Mouse (Mus musculus) megakaryocyte-erythroid progenitor cell, adult 5 weeks (primary cell): ENCODE results near the gene Cphx3. TPM values are rescaled to one million over a fixed set of nuclear protein-coding genes. Genes with fewer than 3 reads are reported as not detected.

Experiments used
- polyA plus RNA-seq: library from polyadenylated mRNA; stranded (reverse); fragments of >175 nt; gene quantifications from 2 replicates; pipeline ENCODE4 v1.2.3, GENCODE M21; 2012

Cphx3 gene
- not detected in 2 replicates for polyA plus RNA-seq

GRCm38 (mm10) chr14:26081997-26082396 lies at the start of gene Cphx3:
Cphx3 (plus strand) TSS chr14:26082297.

GRCm38 (mm10) chr14:26042611-26043010 lies 39.5 kb upstream of the Cphx3 start, which contains the start of gene Gm9780:
Gm9780 (minus strand) TSS chr14:26042711.

GRCm38 (mm10) chr14:26067325-26067633 lies 14.8 kb upstream of the Cphx3 start, which contains the start of gene Tmem254c:
Tmem254c (minus strand) TSS chr14:26067355.

GRCm38 (mm10) chr14:26081216-26081615 lies 881 bp upstream of the Cphx3 start, which contains the start of gene Cphx2:
Cphx2 (plus strand) TSS chr14:26081516.

GRCm38 (mm10) chr14:26118150-26118549 lies 36.1 kb downstream of the Cphx3 start, which contains the start of gene Duxbl2:
Duxbl2 (plus strand) TSS chr14:26118349.

GRCm38 (mm10) chr14:26182380-26182779 lies 100.3 kb downstream of the Cphx3 start, which contains the start of gene Plac9b:
Plac9b (minus strand) TSS chr14:26182480.

GRCm38 (mm10) chr14:26206926-26207247 lies 124.8 kb downstream of the Cphx3 start, which contains the start of gene Tmem254b:
Tmem254b (minus strand) TSS chr14:26207041.

GRCm38 (mm10) chr14:26257756-26258617 lies 175.9 kb downstream of the Cphx3 start, which contains the start of gene Duxbl3:
Duxbl3 (plus strand) TSS chr14:26257962.

Other genes with a start within 250 kb of the Cphx3 start
- 109 and 113 TPM in 2 replicates for gene Anxa11, start 240.1 kb upstream of the Cphx3 start, polyA plus RNA-seq
- gene Plac9a, start 179.2 kb upstream of the Cphx3 start, polyA plus RNA-seq: not detected in 2 replicates
- gene Tmem254a, start 154.6 kb upstream of the Cphx3 start, polyA plus RNA-seq: 1.9 and 5.7 TPM in 2 replicates
- not detected in 2 replicates for gene Cphx1, start 144.0 kb upstream of the Cphx3 start, polyA plus RNA-seq
- gene Duxbl1, start 103.7 kb upstream of the Cphx3 start, polyA plus RNA-seq: not detected in 2 replicates
- gene Gm9780, start 39.6 kb upstream of the Cphx3 start, polyA plus RNA-seq: 0.55 TPM in 1 of 2 replicates, not detected in the other
- 20.9 TPM in 2 replicates for gene Tmem254c, start 14.9 kb upstream of the Cphx3 start, polyA plus RNA-seq
- gene Cphx2, start 781 bp upstream of the Cphx3 start, polyA plus RNA-seq: not detected in 2 replicates
- gene Duxbl2, start 36.1 kb downstream of the Cphx3 start, polyA plus RNA-seq: not detected in 2 replicates
- not detected in 2 replicates for gene Plac9b, start 100.2 kb downstream of the Cphx3 start, polyA plus RNA-seq
- 3.2 and 4.6 TPM in 2 replicates for gene Tmem254b, start 124.7 kb downstream of the Cphx3 start, polyA plus RNA-seq
- not detected in 2 replicates for gene Duxbl3, start 175.7 kb downstream of the Cphx3 start, polyA plus RNA-seq